Mouse (Mus musculus): Measurements from ENCODE around the gene Akap13.
"Not testable (repeated sequence)": the region's sequence is repeated elsewhere in the genome, so short reads cannot be mapped to it uniquely, and the experiment has no call there.

Akap13 gene

GRCm38 (mm10) chr7:75791092-75791837 lies 335.9 kb downstream of the Akap13 start:
- DNase-seq (ENCODE audit: low spot score in 2 of 2), result not testable (repeated sequence)

GRCm38 (mm10) chr7:75793091-75793490 lies 337.8 kb downstream of the Akap13 start:
- DNase-seq (ENCODE audit: low spot score in 2 of 2), result no peak

DNA sequence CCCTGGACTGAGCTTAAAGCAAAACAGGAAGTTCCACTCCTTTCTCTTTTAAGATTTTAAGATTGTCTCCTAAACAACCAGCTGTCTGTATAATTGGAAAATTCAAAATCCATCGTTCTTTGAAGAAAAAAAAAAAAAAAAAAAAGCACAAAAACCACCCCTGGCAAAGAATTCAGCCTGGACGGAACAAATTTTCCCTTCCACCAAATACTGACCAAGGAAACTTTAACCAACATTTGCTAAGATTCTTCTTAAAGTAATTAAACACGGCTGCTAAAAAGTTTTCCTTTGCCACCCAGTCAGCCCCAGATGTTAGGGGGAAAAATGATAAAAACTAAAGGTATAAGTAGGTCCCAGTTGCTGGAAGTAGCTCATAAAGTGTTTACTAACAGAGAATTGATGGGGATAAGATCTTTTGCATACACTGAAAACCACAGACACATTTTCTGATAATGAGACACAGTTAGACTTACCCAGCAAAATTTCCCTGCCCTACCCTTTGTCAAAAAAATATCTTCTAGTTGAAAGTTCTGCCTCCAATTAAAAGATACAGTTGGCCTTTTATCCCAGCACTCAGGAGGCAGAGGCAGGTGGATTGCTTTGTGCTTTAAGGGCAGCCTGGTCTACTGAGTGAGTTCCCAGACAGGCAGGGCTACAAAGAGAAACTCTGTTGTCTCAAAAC lies 338.5 kb downstream of the Akap13 start:
- DNase-seq (ENCODE audit: low spot score in 2 of 2), result no peak

DNA sequence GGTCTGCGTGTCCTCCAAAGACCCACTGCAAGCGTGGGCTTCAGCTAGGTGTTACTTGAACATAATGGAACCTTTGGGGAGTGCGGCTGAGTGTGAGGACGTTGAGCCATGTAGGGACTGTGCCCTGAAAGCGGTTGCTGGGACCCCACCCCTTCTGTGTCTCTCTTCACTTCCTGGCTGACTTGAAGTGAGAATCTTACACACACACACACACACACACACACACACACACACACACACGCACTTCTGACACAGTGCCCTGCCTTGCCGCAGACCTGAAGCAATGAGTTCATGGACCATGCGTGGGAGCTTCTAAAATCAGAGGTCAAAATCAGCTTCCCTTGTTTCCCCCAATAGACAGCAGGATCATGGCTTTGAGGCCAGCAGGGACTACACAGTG lies 339.8 kb downstream of the Akap13 start:
- DNase-seq (ENCODE audit: low spot score in 2 of 2), result no peak

DNA sequence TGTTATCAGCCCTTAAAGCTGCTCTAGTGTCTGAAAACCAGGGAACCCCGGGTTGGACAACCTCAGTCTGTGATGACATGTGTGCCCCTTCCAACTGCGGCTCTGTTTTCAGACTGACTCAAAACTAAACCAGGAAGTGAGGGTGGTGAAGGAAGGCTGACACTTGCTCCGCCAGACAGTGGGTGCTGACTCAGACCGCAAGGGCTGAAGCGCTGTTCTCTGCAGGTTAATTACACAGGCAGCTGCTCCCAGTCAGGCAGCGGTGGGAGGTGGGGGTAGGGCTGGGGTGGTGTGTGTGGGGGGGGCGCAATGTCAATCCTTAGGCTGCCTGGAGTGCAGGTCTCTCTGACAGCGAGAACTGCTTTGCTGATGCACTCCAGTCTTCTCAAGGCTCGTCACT lies 341.1 kb downstream of the Akap13 start:
- DNase-seq (ENCODE audit: low spot score in 2 of 2), result no peak

DNA sequence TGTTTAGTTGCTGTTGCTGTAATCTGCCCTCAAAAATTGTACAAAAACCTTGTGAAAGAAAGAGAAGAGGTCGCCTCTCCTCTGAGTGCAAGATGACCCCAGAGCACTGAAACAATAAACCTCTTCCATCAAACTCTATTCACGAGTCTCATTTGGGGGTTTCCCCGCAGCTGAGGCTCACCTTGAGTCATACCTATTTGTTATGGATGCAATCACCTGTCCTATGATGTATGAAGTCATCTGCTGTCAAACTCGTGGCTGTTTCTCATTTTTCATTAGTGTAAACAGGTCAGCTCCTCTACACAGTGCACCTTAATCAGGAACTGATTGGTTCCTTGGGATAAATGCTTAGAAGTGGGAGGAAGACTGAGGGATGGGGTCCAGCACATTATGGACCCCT lies 345.2 kb downstream of the Akap13 start:
- DNase-seq (ENCODE audit: low spot score in 2 of 2), result no peak

DNA sequence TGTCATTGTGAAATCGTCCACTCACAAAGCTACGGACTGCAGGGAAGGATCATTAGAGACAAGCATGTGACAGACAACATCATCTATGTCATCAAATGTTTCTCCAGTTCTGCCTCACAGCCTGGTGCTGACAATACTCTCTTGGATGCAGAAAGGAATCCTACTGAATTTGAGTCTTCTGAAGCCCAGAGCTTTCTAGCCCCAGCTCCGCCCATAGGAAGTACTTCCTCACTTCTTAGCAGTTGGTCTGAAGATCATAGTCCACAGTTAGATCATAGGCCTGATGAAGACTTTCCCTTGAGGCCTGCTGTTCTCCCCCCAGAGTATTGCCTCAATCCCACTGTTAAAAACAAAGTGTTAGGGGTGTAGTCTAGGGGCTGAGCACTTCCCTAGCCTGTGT lies 345.7 kb downstream of the Akap13 start:
- DNase-seq (ENCODE audit: low spot score in 2 of 2), result no peak

DNA sequence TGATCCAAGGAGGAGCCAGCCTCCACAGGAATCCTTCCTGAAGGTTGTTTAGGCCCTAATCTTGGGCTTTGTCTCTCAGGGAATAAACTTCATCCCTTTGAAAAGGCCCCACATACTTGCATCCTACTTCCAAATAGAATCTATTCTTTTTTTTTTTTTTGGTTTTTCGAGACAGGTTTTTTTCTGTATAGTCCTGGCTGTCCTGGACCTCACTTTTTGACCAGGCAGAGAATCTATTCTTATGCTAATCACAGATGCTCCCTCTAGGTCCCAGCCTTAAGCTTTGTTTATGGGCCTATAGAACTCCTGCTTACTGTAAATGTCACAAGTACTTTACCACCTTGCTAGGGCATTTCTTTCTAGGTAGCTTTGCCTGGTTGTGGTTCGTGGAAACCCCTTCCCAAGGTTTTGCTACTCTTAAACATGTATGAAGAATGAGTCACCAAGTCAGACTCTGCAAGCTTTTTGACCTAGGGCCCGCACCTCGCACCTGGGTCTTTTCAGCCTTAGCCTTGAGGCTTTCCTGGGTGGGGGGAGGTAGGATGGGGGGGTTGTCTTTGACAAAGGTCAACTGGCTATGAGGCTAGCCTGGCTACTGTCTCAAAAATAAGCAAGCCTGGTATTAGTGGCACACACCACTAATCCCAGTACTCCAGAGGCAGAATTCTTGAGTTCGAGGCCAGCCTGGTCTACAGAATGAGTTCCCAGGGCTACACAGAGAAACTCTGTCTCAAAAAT lies 346.5 kb downstream of the Akap13 start:
- no peak for DNase-seq (ENCODE audit: low spot score in 2 of 2)

DNA sequence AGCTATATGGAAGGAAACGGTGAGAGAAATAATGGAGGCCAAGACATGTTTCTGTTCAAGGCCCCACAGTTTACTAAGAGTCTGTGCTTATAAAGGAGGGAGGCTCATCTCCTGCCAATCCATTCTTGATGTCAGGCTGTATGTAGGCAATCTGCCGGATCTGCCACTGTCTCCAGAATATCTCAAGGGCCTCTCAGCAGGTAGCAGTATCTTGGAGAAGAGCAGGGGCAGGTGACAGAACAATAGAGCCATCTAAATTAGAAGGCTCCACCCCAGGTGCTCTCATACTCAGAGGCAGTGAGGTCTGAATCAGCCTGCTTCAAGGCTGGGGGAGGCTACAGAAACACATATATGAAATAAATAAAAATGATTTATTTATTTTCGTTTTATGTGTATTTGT lies 347.6 kb downstream of the Akap13 start:
- DNase-seq (ENCODE audit: low spot score in 2 of 2), result no peak
